Mouse (Mus musculus): Measurements from ENCODE around the gene Otog. TPM values are rescaled to one million over a fixed set of nuclear protein-coding genes. Genes with fewer than 3 reads are reported as not detected.

The Otog gene
- polyA plus RNA-seq (2015; fragmentation: Nextera tagmentation; extraction: Ambion mirVana), result not detected in 2 replicates

GRCm38 (mm10) chr7:46240696-46241095, at the start of gene Otog:
Otog (plus strand) TSS chr7:46240987.
- Histone ChIP-seq H3K9me3 (ENCODE audit: low read length) (no peaks in the 10 kb centered on the region), H3K4me3 (ENCODE audit: low read depth, low read length) (no peak within 1 kb of the TSS), H3K9ac (replicated peaks; ENCODE audit: low read depth) (no peak within 1 kb of the TSS), H3K27ac (ENCODE audit: low read length) (no peak within 1 kb of the TSS), H3K27me3 (replicated peaks; ENCODE audit: insufficient read depth, low read length) (no peaks in the 10 kb centered on the region), H3K4me2 (replicated peaks; ENCODE audit: low read depth, low read length) (no peak within 1 kb of the TSS), H3K4me1 (ENCODE audit: insufficient read depth, low read depth, low read length) (no peaks in the 10 kb centered on the region), H3K36me3 (ENCODE audit: insufficient read depth, low read length) (no peaks in the 10 kb centered on the region)
- DNase-seq (ENCODE audit: low spot score) (no peak), ATAC-seq (no peak)
- TF ChIP-seq EP300 (IDR thresholded peaks at IDR 0.05) (no peak), CTCF (IDR thresholded peaks at IDR 0.05) (no peak)
- WGBS, result 41% methylated on average over 2 of the region's 2 CpGs

GRCm38 (mm10) chr7:46195356-46195755, 45.4 kb upstream of the Otog start:
- Histone ChIP-seq H3K4me1 (ENCODE audit: insufficient read depth, low read depth, low read length) (no peaks in the 10 kb centered on the region), H3K9me3 (ENCODE audit: low read length) (no peaks in the 10 kb centered on the region), H3K4me3 (ENCODE audit: low read depth, low read length) (no peak overlapping the region), H3K27me3 (replicated peaks; ENCODE audit: insufficient read depth, low read length) (no peaks in the 10 kb centered on the region), H3K36me3 (ENCODE audit: insufficient read depth, low read length) (no peaks in the 10 kb centered on the region), H3K4me2 (replicated peaks; ENCODE audit: low read depth, low read length) (no peak overlapping the region), H3K9ac (replicated peaks; ENCODE audit: low read depth) (no peak overlapping the region), H3K27ac (ENCODE audit: low read length) (no peak overlapping the region)
- TF ChIP-seq CTCF (IDR thresholded peaks at IDR 0.05) (no peak), EP300 (IDR thresholded peaks at IDR 0.05) (no peak)
- 82% methylated on average over 5 of the region's 5 CpGs for WGBS
- ATAC-seq (no peak), DNase-seq (ENCODE audit: low spot score) (no peak)

GRCm38 (mm10) chr7:46200021-46200420, 40.8 kb upstream of the Otog start:
- DNase-seq (ENCODE audit: low spot score), result no peak
- H3K4me2 ChIP-seq (replicated peaks; ENCODE audit: low read depth, low read length), result no peak overlapping the region
- H3K4me1 ChIP-seq (ENCODE audit: insufficient read depth, low read depth, low read length), result no peaks in the 10 kb centered on the region
- no peak overlapping the region for H3K27ac ChIP-seq (ENCODE audit: low read length)
- H3K9ac ChIP-seq (replicated peaks; ENCODE audit: low read depth), result no peak overlapping the region
- TF ChIP-seq EP300 (IDR thresholded peaks at IDR 0.05) (no peak), CTCF (IDR thresholded peaks at IDR 0.05) (no peak)
- no peaks in the 10 kb centered on the region for H3K9me3 ChIP-seq (ENCODE audit: low read length)
- H3K36me3 ChIP-seq (ENCODE audit: insufficient read depth, low read length), result no peaks in the 10 kb centered on the region
- no peak for ATAC-seq
- no peak overlapping the region for H3K4me3 ChIP-seq (ENCODE audit: low read depth, low read length)
- WGBS, result 66% methylated on average over 6 of the region's 6 CpGs
- H3K27me3 ChIP-seq (replicated peaks; ENCODE audit: insufficient read depth, low read length), result no peaks in the 10 kb centered on the region

- Histone ChIP-seq H3K4me1 (ENCODE audit: insufficient read depth, low read depth, low read length) (no peaks in the 10 kb centered on the region), H3K36me3 (ENCODE audit: insufficient read depth, low read length) (no peaks in the 10 kb centered on the region), H3K9ac (replicated peaks; ENCODE audit: low read depth) (no peak overlapping the region), H3K9me3 (ENCODE audit: low read length) (no peaks in the 10 kb centered on the region), H3K4me3 (ENCODE audit: low read depth, low read length) (no peak overlapping the region), H3K27me3 (replicated peaks; ENCODE audit: insufficient read depth, low read length) (no peaks in the 10 kb centered on the region), H3K4me2 (replicated peaks; ENCODE audit: low read depth, low read length) (no peak overlapping the region), H3K27ac (ENCODE audit: low read length) (no peak overlapping the region)
- ATAC-seq (no peak; the same call in 1 of the 2 replicates), DNase-seq (ENCODE audit: low spot score) (peak; percentile 13)
- 18% methylated on average over 14 of the region's 14 CpGs for WGBS
- TF ChIP-seq CTCF (IDR thresholded peaks at IDR 0.05), result no peak
- no peak for TF ChIP-seq EP300 (IDR thresholded peaks at IDR 0.05)
These were observed 39.1 kb upstream of the Otog start for GRCm38 (mm10) chr7:46201649-46202048.

GRCm38 (mm10) chr7:46204046-46204471, 36.7 kb upstream of the Otog start:
- DNase-seq (ENCODE audit: low spot score), result peak; percentile 10
- Histone ChIP-seq H3K4me3 (ENCODE audit: low read depth, low read length) (no peak overlapping the region), H3K4me2 (replicated peaks; ENCODE audit: low read depth, low read length) (no peak overlapping the region), H3K4me1 (ENCODE audit: insufficient read depth, low read depth, low read length) (no peaks in the 10 kb centered on the region), H3K9me3 (ENCODE audit: low read length) (no peaks in the 10 kb centered on the region), H3K27me3 (replicated peaks; ENCODE audit: insufficient read depth, low read length) (no peaks in the 10 kb centered on the region), H3K36me3 (ENCODE audit: insufficient read depth, low read length) (no peaks in the 10 kb centered on the region), H3K9ac (replicated peaks; ENCODE audit: low read depth) (no peak overlapping the region), H3K27ac (ENCODE audit: low read length) (no peak overlapping the region)
- TF ChIP-seq CTCF (IDR thresholded peaks at IDR 0.05), result peak; percentile 55
- TF ChIP-seq EP300 (IDR thresholded peaks at IDR 0.05), result no peak
- no peak for ATAC-seq
- WGBS, result 28% methylated on average over 11 of the region's 11 CpGs

- Histone ChIP-seq H3K27me3 (replicated peaks; ENCODE audit: insufficient read depth, low read length) (no peaks in the 10 kb centered on the region), H3K4me1 (ENCODE audit: insufficient read depth, low read depth, low read length) (no peaks in the 10 kb centered on the region), H3K4me3 (ENCODE audit: low read depth, low read length) (no peak overlapping the region), H3K27ac (ENCODE audit: low read length) (no peak overlapping the region), H3K4me2 (replicated peaks; ENCODE audit: low read depth, low read length) (no peak overlapping the region), H3K9ac (replicated peaks; ENCODE audit: low read depth) (no peak overlapping the region), H3K36me3 (ENCODE audit: insufficient read depth, low read length) (no peaks in the 10 kb centered on the region), H3K9me3 (ENCODE audit: low read length) (no peaks in the 10 kb centered on the region)
- no peak for TF ChIP-seq CTCF (IDR thresholded peaks at IDR 0.05)
- DNase-seq (ENCODE audit: low spot score) (no peak), ATAC-seq (no peak)
- WGBS, result 65% methylated on average over 6 of the region's 6 CpGs
These were observed 36.0 kb upstream of the Otog start for GRCm38 (mm10) chr7:46204775-46205174.

GRCm38 (mm10) chr7:46208131-46208530, 32.7 kb upstream of the Otog start:
- H3K4me1 ChIP-seq (ENCODE audit: insufficient read depth, low read depth, low read length), result no peaks in the 10 kb centered on the region
- H3K4me2 ChIP-seq (replicated peaks; ENCODE audit: low read depth, low read length), result no peak overlapping the region
- H3K4me3 ChIP-seq (ENCODE audit: low read depth, low read length), result no peak overlapping the region
- WGBS, result 81% methylated on average over 8 of the region's 8 CpGs
- no peaks in the 10 kb centered on the region for H3K9me3 ChIP-seq (ENCODE audit: low read length)
- ATAC-seq, result no peak
- H3K9ac ChIP-seq (replicated peaks; ENCODE audit: low read depth), result no peak overlapping the region
- no peaks in the 10 kb centered on the region for H3K27me3 ChIP-seq (replicated peaks; ENCODE audit: insufficient read depth, low read length)
- H3K27ac ChIP-seq (ENCODE audit: low read length), result no peak overlapping the region
- TF ChIP-seq CTCF (IDR thresholded peaks at IDR 0.05) (no peak), EP300 (IDR thresholded peaks at IDR 0.05) (no peak)
- no peak for DNase-seq (ENCODE audit: low spot score)
- no peaks in the 10 kb centered on the region for H3K36me3 ChIP-seq (ENCODE audit: insufficient read depth, low read length)
